Mouse (Mus musculus) liver, embryonic 12.5 days (tissue): ENCODE measurements around the gene Krtap14. TPM values are rescaled to one million over a fixed set of nuclear protein-coding genes. Genes with fewer than 3 reads are reported as not detected.

Experiments
- ATAC-seq: fragments of 200-750 bp; cut with Nextera tagmentation; 2 replicates; pipeline ENCODE4 v1.8.0; 2017; ENCODE audit warnings: moderate number of reproducible peaks, mild to moderate bottlenecking, moderate library complexity
- H3K27ac ChIP-seq: fragments of 300-500 bp; sonication (generic); 2 replicates; pipeline ENCODE4 v1.5.1; 2016; ENCODE audit warnings: mild to moderate bottlenecking
- H3K27me3 ChIP-seq: fragments of 300-500 bp; sonication (generic); replicated peaks from 2 replicates; pipeline ENCODE4 v1.6.1; 2016; ENCODE audit warnings: mild to moderate bottlenecking, moderate library complexity
- H3K36me3 ChIP-seq: fragments of 300-500 bp; sonication (generic); 2 replicates; pipeline ENCODE4 v1.6.1; 2016; ENCODE audit warnings: mild to moderate bottlenecking, moderate library complexity
- H3K4me1 ChIP-seq: fragments of 300-500 bp; sonication (generic); 2 replicates; pipeline ENCODE4 v1.6.1; 2016
- H3K4me2 ChIP-seq: fragments of 300-500 bp; sonication (generic); 2 replicates; pipeline ENCODE4 v1.6.1; 2016; ENCODE audit warnings: mild to moderate bottlenecking, moderate library complexity
- H3K4me3 ChIP-seq: fragments of 300-500 bp; sonication (generic); 2 replicates; pipeline ENCODE4 v1.5.1; 2016; ENCODE audit warnings: mild to moderate bottlenecking, moderate library complexity
- H3K9ac ChIP-seq: fragments of 300-500 bp; sonication (generic); 2 replicates; pipeline ENCODE4 v1.6.1; 2016; ENCODE audit warnings: mild to moderate bottlenecking, moderate library complexity
- H3K9me3 ChIP-seq: fragments of 300-500 bp; sonication (generic); replicated peaks from 2 replicates; pipeline ENCODE4 v1.6.1; 2016; ENCODE audit warnings: mild to moderate bottlenecking, moderate library complexity
- WGBS: fragments of 180-500 bp; shearing (Covaris S2); methylation state at CpG from one replicate; pipeline ENCODE4 v1.1.7; 2016; ENCODE audit not compliant: insufficient replicate concordance; 5-methylcytosine and 5-hydroxymethylcytosine counted together
- polyA plus RNA-seq: library from polyadenylated mRNA; unstranded; fragments of >200 nt; fragmentation: Nextera tagmentation; extraction: Ambion mirVana; gene quantifications from 2 replicates; pipeline ENCODE4 v1.2.1, GENCODE M21; 2016

The Krtap14 gene
- polyA plus RNA-seq, 1 experiment from 2014 or later = not detected

GRCm38 (mm10) chr16:88777596-88777995 lies 48.3 kb downstream of the Krtap14 start, which contains the start of gene Gm5965:
TSS of gene Gm5965 (plus strand) at chr16:88777896.
- Histone ChIP-seq H3K36me3 (no peaks in the 10 kb centered on the region), H3K27ac (no peak within 1 kb of the TSS), H3K9ac (no peak within 1 kb of the TSS), H3K4me1 (no peaks in the 10 kb centered on the region), H3K4me2 (no peak within 1 kb of the TSS), H3K4me3 (no peak within 1 kb of the TSS), H3K27me3 (no peaks in the 10 kb centered on the region), H3K9me3 (no peaks in the 10 kb centered on the region)
- WGBS = 73% methylated on average over 6 of the region's 6 CpGs
- ATAC-seq = no peak

GRCm38 (mm10) chr16:88774106-88774505 lies 51.8 kb downstream of the Krtap14 start, which contains the start of gene 2310057N15Rik:
TSS of gene 2310057N15Rik (minus strand) at chr16:88774206.
- H3K27ac ChIP-seq = no peak within 1 kb of the TSS
- H3K9ac ChIP-seq = no peak within 1 kb of the TSS
- no peaks in the 10 kb centered on the region for H3K9me3 ChIP-seq
- no peaks in the 10 kb centered on the region for H3K27me3 ChIP-seq
- no peak for ATAC-seq
- H3K4me2 ChIP-seq = no peak within 1 kb of the TSS
- no peaks in the 10 kb centered on the region for H3K36me3 ChIP-seq
- 42% methylated on average over 2 of the region's 2 CpGs for WGBS
- no peaks in the 10 kb centered on the region for H3K4me1 ChIP-seq
- H3K4me3 ChIP-seq = no peak within 1 kb of the TSS

Other genes with a start within 250 kb of the Krtap14 start
- not detected in 2 replicates for gene Krtap24-1, start 213.9 kb downstream of the Krtap14 start, polyA plus RNA-seq
- gene 2310079G19Rik, start 198.5 kb downstream of the Krtap14 start, polyA plus RNA-seq = not detected in 2 replicates
- gene Krtap26-1, start 178.3 kb downstream of the Krtap14 start, polyA plus RNA-seq = not detected in 2 replicates
- not detected in 2 replicates for gene Krtap27-1, start 154.5 kb downstream of the Krtap14 start, polyA plus RNA-seq
- not detected in 2 replicates for gene 2310061N02Rik, start 118.2 kb downstream of the Krtap14 start, polyA plus RNA-seq
- gene Krtap13-1, start 97.3 kb downstream of the Krtap14 start, polyA plus RNA-seq = not detected in 2 replicates
- not detected in 2 replicates for gene Krtap13, start 74.5 kb downstream of the Krtap14 start, polyA plus RNA-seq
- gene 2310034C09Rik, start 67.3 kb downstream of the Krtap14 start, polyA plus RNA-seq = not detected in 2 replicates
- gene 2310057N15Rik, start 51.9 kb downstream of the Krtap14 start, polyA plus RNA-seq = not detected in 2 replicates
- not detected in 2 replicates for gene Gm5965, start 48.2 kb downstream of the Krtap14 start, polyA plus RNA-seq
- gene Gm20741, start 13.9 kb downstream of the Krtap14 start, polyA plus RNA-seq = not detected in 2 replicates
- gene Krtap15, start 5.9 kb downstream of the Krtap14 start, polyA plus RNA-seq = not detected in 2 replicates
- not detected in 2 replicates for gene Krtap19-1, start 43.3 kb upstream of the Krtap14 start, polyA plus RNA-seq
- not detected in 2 replicates for gene Krtap19-2, start 48.1 kb upstream of the Krtap14 start, polyA plus RNA-seq
- not detected in 2 replicates for gene Krtap19-3, start 51.9 kb upstream of the Krtap14 start, polyA plus RNA-seq
- gene Krtap19-4, start 58.9 kb upstream of the Krtap14 start, polyA plus RNA-seq = not detected in 2 replicates
- not detected in 2 replicates for gene Krtap19-5, start 70.3 kb upstream of the Krtap14 start, polyA plus RNA-seq
- gene Krtap19-9b, start 106.1 kb upstream of the Krtap14 start, polyA plus RNA-seq = not detected in 2 replicates
- not detected in 2 replicates for gene Krtap16-3, start 136.7 kb upstream of the Krtap14 start, polyA plus RNA-seq
- not detected in 2 replicates for gene Krtap22-2, start 184.6 kb upstream of the Krtap14 start, polyA plus RNA-seq
- not detected in 2 replicates for gene Gm10229, start 189.1 kb upstream of the Krtap14 start, polyA plus RNA-seq
- gene Krtap6-1, start 205.6 kb upstream of the Krtap14 start, polyA plus RNA-seq = not detected in 2 replicates
- gene Gm10228, start 215.3 kb upstream of the Krtap14 start, polyA plus RNA-seq = not detected in 2 replicates
- gene Krtap6-5, start 221.7 kb upstream of the Krtap14 start, polyA plus RNA-seq = not detected in 2 replicates
- not detected in 2 replicates for gene 1110025L11Rik, start 237.9 kb upstream of the Krtap14 start, polyA plus RNA-seq